Mouse (Mus musculus) embryonic facial prominence, embryonic 13.5 days (tissue): ENCODE data around the gene Myh6. TPM values are rescaled to one million over a fixed set of nuclear protein-coding genes. Genes with fewer than 3 reads are reported as not detected.
A peak's percentile ranks its signal among the peaks of the same experiment; 100 is the strongest.
"Not testable (repeated sequence)": the region's sequence is repeated elsewhere in the genome, so short reads cannot be mapped to it uniquely, and the experiment has no call there.

Experiments used
- ATAC-seq: fragments of 200-750 bp; cut with Nextera tagmentation; 2 replicates; pipeline ENCODE4 v1.8.0; 2017; ENCODE audit warnings: low read depth; ENCODE audit not compliant: insufficient number of reproducible peaks, insufficient read depth, low FRiP score, low TSS enrichment
- H3K27ac ChIP-seq: fragments of 300-500 bp; sonication (generic); 2 replicates; pipeline ENCODE4 v1.5.1; 2015; ENCODE audit warnings: moderate library complexity, mild to moderate bottlenecking, inconsistent platforms
- H3K27me3 ChIP-seq: fragments of 300-500 bp; sonication (generic); 2 replicates; pipeline ENCODE4 v1.6.1; 2015; ENCODE audit warnings: mild to moderate bottlenecking, inconsistent platforms
- H3K36me3 ChIP-seq: fragments of 300-500 bp; sonication (generic); 2 replicates; pipeline ENCODE4 v1.6.1; 2015; ENCODE audit warnings: mild to moderate bottlenecking, inconsistent platforms
- H3K4me1 ChIP-seq: fragments of 300-500 bp; sonication (generic); 2 replicates; pipeline ENCODE4 v1.6.1; 2015; ENCODE audit warnings: inconsistent platforms
- H3K4me2 ChIP-seq: fragments of 300-500 bp; sonication (generic); 2 replicates; pipeline ENCODE4 v1.6.1; 2015; ENCODE audit warnings: moderate library complexity, mild to moderate bottlenecking, inconsistent platforms
- H3K4me3 ChIP-seq: fragments of 300-500 bp; sonication (generic); 2 replicates; pipeline ENCODE4 v1.5.1; 2015; ENCODE audit warnings: mild to moderate bottlenecking, inconsistent platforms
- H3K9ac ChIP-seq: fragments of 300-500 bp; sonication (generic); 2 replicates; pipeline ENCODE4 v1.6.1; 2015; ENCODE audit warnings: mild to moderate bottlenecking, inconsistent platforms
- H3K9me3 ChIP-seq: fragments of 300-500 bp; sonication (generic); 2 replicates; pipeline ENCODE4 v1.6.1; 2016; ENCODE audit warnings: inconsistent platforms
- WGBS: fragments of 180-500 bp; shearing (Covaris S2); methylation state at CpG from one replicate; pipeline ENCODE4 v1.1.7; 2015; ENCODE audit warnings: mixed read lengths; 5-methylcytosine and 5-hydroxymethylcytosine counted together
- polyA plus RNA-seq: library from polyadenylated mRNA; unstranded; fragments of >200 nt; fragmentation: Nextera tagmentation; extraction: Ambion mirVana; gene quantifications from 2 replicates; pipeline ENCODE4 v1.2.1, GENCODE M21; 2015

Myh6 gene
- polyA plus RNA-seq, 1 experiment from 2014 or later: 0.74 TPM

DNA sequence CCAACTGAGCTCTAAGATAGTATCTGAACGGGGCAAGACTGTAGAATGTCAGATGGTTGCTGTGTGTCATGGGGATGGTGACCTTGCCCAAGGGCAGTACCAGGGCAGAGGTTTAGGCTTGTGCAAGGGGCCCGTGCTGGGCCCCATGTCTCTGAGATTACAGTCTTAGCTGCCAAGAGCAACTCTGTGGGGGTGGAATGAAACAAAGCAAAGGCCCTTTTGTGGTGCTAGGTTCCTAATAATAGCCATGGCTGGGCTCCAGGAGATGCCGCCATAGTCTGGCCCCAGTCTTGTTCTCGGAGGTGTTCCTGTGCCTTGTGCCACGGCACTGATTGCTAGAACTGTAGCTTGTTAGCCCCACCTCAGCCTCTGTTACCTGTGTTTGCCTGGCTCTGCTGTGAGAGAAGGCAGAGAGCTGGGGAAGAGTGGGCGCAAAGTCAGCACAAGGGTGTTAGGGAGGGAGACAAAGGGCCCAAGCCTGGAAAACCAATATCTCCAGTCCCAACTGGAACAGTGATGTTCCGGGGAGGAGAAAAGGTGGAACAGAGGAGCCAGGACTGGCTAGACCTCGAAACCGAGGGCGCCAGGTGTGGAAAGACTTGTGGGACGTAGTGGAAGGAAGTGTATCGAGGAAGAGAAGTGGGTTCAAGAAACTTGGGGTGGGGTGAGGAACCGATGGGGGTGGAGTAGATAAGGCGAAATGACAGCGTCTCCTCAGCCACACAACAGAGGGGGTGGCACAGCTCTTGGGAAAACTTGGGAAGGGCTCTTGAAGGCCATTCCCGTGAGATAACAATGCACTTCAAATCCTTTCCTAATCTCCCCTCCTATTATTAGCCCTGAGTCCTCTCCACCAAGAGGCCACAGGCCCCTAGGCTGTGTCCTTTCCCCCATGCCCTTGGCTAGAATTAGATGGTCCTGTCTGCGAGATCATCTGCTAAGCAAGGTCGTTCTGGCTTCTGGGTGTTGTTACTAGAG lies 37.4 kb upstream of the Myh6 start:
- Histone ChIP-seq H3K4me3 (no peak overlapping the region), H3K4me1 (0 out of 2 replicates have a peak, but pooled peaks cover 11% of the 10 kb centered on the region), H3K9ac (no peak overlapping the region), H3K9me3 (no peaks in the 10 kb centered on the region), H3K27ac (no peak overlapping the region), H3K36me3 (no peaks in the 10 kb centered on the region), H3K27me3 (no peaks in the 10 kb centered on the region), H3K4me2 (no peak overlapping the region)
- 71% methylated on average over 18 of the region's 18 CpGs for WGBS
- ATAC-seq: no peak

DNA sequence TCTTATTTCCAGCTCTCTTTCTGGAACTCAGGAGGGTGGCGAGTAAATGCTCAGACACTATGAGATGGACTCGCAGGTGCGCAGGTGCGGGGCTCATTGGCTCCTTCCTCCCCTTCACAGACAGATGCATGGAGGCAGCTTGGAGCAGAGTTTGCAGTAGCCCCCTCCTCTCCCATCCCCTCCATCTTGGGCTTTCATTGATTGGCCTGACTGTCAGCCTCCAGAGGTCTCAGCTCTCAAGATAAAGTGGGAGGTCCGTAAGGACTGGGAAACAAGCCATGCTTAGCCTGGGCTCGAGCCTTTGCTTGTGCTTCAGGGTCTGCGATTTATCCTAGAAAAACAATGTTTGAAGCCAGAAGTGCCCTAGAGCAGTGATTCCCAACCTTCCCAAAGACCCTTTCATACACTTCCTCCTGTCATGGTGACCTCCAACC lies 36.0 kb upstream of the Myh6 start:
- 68% methylated on average over 7 of the region's 7 CpGs for WGBS
- Histone ChIP-seq H3K4me3 (no peak overlapping the region), H3K9me3 (no peaks in the 10 kb centered on the region), H3K9ac (no peak overlapping the region), H3K27ac (no peak overlapping the region), H3K4me2 (no peak overlapping the region), H3K36me3 (no peaks in the 10 kb centered on the region), H3K4me1 (0 out of 2 replicates have a peak, but pooled peaks cover 11% of the 10 kb centered on the region), H3K27me3 (no peaks in the 10 kb centered on the region)
- no peak for ATAC-seq

DNA sequence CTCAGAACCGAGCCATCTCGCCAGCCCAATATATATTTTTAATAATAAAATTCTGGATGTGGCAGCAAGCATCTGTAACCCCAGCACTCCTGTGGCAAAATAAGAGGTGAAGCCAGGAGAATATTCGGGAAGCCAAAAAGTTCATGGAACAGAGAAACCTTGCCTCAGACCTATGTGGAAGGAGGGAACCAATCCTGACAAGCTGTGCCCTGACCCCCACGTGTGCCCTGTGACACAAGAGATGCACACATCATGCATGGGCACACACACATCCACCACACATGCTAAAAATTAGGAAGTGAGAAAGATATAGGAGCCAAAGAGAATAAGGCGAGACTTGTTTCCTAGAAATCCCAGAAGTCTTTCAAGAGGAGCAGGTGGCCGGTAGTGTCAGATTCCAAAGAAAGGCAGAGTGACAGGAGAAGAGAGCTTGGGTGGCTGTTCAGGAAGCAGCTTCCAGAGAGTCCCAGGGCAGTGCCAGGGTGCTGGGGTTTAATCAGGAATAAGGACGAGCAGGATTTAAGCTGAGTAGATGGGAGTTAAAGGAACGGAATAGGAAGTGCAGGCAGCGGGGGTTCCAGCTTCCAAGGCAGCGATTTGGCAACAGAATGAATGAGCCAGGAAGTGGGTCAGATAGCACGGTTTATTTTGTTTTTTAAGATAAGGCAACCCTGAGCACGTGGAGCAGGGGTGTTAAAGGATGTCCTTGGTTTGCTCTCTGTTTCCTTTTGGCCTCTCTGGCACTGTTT lies 35.4 kb upstream of the Myh6 start:
- Histone ChIP-seq H3K4me1 (peaks cover 13% of the 10 kb centered on the region; the same call in 1 of the 2 replicates), H3K9me3 (no peaks in the 10 kb centered on the region), H3K4me3 (no peak overlapping the region), H3K4me2 (no peak overlapping the region), H3K27me3 (no peaks in the 10 kb centered on the region), H3K27ac (no peak overlapping the region), H3K36me3 (no peaks in the 10 kb centered on the region), H3K9ac (no peak overlapping the region)
- no peak for ATAC-seq
- WGBS: 41% methylated on average over 12 of the region's 12 CpGs

DNA sequence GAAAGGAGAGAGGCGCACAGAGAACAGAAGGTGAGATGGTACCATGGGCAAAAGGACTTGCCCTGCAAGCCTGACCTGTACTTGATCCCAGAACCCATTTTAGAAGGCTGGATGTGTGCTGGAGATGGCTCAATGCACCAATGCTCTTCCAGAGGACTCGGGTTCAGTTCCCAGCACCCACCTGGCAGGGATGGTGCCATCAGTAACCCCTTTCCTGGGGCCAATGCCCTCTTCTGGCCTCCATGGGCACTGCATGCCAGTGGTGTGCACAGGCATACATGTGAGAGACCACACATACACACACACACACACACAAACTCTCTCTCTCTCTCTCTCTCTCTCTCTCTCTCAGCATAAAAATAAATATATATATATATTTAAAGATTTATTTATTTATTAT lies 34.7 kb upstream of the Myh6 start:
- WGBS: 87% methylated on average over 2 of the region's 2 CpGs
- H3K27ac ChIP-seq: no peak overlapping the region

DNA sequence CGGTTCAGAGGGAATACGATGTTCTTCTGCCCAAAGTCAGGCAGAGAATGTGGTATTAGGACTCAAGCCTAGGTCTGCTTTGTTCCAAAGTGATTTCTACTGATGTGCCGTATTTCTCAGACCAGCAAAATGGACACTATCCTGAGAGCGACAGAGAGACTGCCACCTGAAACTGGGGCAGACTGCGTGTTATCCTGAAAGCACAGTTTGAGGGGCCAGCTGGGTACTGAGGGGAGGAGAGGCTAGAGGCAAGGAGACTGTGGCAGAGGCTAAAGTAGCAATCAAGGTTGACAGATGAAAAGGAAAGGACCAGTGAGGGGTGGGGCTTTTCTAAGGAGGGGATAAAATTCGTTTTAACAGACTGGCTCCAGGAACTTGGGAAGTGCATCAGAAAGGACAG lies 34.1 kb upstream of the Myh6 start:
- 81% methylated on average over 6 of the region's 6 CpGs for WGBS

More for the DNA sequence above, 34.7 kb upstream of the Myh6 start:
- no peak overlapping the region for H3K4me3 ChIP-seq
- no peaks in the 10 kb centered on the region for H3K9me3 ChIP-seq
- H3K4me2 ChIP-seq: no peak overlapping the region
- no peaks in the 10 kb centered on the region for H3K27me3 ChIP-seq
- H3K9ac ChIP-seq: no peak overlapping the region
- peaks cover 19% of the 10 kb centered on the region for H3K4me1 ChIP-seq
- no peaks in the 10 kb centered on the region for H3K36me3 ChIP-seq
- no peak for ATAC-seq

DNA sequence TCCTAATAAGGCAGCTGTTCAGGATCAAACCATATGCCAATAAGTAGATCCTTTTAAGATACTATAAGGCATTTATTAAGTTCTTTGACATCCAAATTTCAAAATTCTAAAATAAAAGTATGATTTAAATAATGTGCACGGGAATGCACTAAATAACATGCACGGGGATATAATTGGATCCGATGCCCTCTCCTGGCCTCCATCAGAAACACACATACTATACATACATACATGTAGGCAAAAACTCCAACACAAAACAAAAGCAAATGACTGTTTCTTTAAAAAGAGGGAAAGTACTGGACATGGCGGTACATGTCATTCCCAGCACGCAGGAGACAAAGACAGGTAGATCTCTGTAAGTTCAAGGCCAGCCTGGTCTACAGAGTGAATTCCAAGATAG lies 33.1 kb upstream of the Myh6 start:
- not testable (repeated sequence) for H3K9ac ChIP-seq, H3K9me3 ChIP-seq, H3K4me3 ChIP-seq, H3K27me3 ChIP-seq, H3K36me3 ChIP-seq, ATAC-seq, H3K4me2 ChIP-seq, H3K27ac ChIP-seq
- peaks cover 29% of the 10 kb centered on the region for H3K4me1 ChIP-seq
- 81% methylated on average over 5 of the region's 5 CpGs for WGBS

More for the DNA sequence above, 34.1 kb upstream of the Myh6 start:
- H3K27ac ChIP-seq: no peak overlapping the region
- H3K4me2 ChIP-seq: no peak overlapping the region
- no peaks in the 10 kb centered on the region for H3K27me3 ChIP-seq
- no peak overlapping the region for H3K9ac ChIP-seq
- peaks cover 20% of the 10 kb centered on the region for H3K4me1 ChIP-seq
- no peaks in the 10 kb centered on the region for H3K9me3 ChIP-seq
- ATAC-seq: no peak
- H3K4me3 ChIP-seq: no peak overlapping the region
- H3K36me3 ChIP-seq: no peaks in the 10 kb centered on the region

DNA sequence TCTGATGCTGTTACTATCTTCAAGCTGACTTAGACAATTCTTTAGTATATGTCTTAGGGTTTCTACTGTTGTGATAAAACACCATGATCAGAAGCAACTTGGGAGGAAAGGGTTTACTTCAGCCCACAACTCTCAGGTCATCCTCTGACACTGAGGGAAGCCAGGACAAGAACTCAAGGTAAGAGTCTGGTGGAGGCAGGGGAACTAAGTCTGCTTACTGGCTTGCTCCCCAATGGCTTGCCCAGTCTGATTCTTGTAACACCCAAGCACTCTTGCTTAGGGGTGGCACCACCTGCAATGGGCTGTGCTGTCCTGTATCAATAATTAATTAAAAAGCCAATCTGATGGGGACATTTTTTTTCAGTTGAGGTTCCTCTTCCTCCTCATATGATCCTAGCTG lies 32.0 kb upstream of the Myh6 start:
- Histone ChIP-seq H3K27me3 (no peaks in the 10 kb centered on the region), H3K4me1 (peaks cover 32% of the 10 kb centered on the region), H3K36me3 (no peaks in the 10 kb centered on the region), H3K9ac (no peak overlapping the region), H3K27ac (no peak overlapping the region), H3K4me2 (no peak overlapping the region), H3K4me3 (no peak overlapping the region), H3K9me3 (no peaks in the 10 kb centered on the region)
- no peak for ATAC-seq

DNA sequence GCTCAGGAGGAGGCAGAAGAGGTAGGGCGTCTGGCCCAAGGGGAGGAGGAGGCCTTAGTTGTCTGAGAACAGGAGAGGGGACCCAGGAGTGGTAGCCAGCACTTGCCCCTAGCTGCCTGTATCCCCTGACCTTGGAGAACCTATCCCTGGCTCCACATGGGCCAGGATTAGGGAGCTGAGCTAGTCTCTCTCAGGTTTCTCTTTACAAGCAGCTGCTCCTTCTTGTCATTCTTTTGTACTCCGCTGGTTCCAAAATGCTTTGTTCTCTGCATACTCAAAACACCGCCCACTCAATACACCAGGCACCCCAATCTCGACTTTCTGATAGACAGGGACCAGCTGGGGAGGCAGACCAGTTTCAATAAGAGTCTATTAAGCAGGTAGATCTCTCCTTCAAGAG lies 30.6 kb upstream of the Myh6 start:
- ATAC-seq: no peak
- no peak overlapping the region; the same call in 1 of the 2 replicates for H3K27ac ChIP-seq
- H3K4me2 ChIP-seq: no peak overlapping the region
- H3K27me3 ChIP-seq: no peaks in the 10 kb centered on the region
- 46% methylated on average over 4 of the region's 4 CpGs for WGBS
- H3K36me3 ChIP-seq: no peaks in the 10 kb centered on the region
- peaks cover 28% of the 10 kb centered on the region for H3K4me1 ChIP-seq
- no peak overlapping the region for H3K4me3 ChIP-seq
- H3K9me3 ChIP-seq: no peaks in the 10 kb centered on the region
- no peak overlapping the region for H3K9ac ChIP-seq

DNA sequence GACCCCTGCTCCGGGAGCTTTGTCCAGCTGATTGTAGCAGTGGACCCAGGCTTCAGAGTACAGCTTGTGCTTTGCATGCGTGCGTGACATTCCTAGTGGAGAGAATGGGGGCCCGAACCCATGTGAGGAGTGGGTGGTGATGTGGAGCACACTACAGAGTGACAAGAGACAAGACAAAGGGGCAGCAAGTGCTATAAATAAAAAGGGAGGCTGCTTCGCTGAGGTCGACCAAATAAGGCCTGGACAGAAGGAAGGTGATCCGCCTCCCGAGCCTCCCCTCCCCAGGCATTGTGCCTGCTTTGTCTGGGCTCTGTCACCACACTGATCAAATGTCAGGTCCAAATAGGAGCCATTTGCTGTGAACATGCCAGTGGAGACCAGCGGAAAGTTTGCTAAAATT lies 30.1 kb upstream of the Myh6 start:
- no peak overlapping the region for H3K4me3 ChIP-seq
- peaks cover 25% of the 10 kb centered on the region for H3K4me1 ChIP-seq
- H3K27me3 ChIP-seq: no peaks in the 10 kb centered on the region
- 44% methylated on average over 9 of the region's 9 CpGs for WGBS
- no peaks in the 10 kb centered on the region for H3K9me3 ChIP-seq
- no peak overlapping the region for H3K4me2 ChIP-seq
- ATAC-seq: 0 out of 2 replicates have a peak, but pooled peaks have one; percentile 45
- H3K27ac ChIP-seq: peak overlapping the region; percentile 33; the same call in 1 of the 2 replicates
- no peaks in the 10 kb centered on the region for H3K36me3 ChIP-seq
- H3K9ac ChIP-seq: no peak overlapping the region

DNA sequence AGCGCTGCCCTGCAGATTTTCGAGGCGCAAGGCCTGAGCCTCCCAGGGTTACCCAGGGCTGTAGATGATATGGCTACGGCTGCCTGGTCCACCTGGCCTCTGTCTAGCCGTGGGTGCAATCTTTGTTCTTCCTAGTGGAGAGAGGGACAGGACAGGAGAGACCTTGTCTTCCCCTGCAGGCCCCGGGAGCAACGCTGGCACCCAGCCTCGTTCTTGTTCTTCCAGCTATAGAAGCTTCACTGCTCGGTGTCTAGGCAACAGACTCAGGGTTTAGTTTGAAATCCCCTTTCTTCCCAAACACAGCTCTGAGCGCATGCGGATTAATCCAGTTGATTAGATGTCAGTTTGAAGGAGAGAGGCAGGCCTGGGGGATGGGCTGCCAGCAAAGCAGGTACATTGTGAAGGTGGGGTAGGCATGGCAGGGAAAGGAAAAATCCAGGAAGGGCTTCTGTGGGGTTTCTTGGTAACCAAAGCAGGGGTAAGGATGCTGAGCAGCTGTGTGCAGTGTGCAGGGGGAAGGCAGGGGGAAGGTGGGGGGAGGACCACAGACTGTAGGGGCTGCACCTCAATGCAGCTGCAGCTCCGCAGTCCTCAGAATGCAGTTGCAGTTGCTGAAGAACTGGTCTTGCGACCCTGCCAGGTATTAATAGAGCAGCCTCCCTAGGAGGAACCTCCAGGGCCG lies 28.9 kb upstream of the Myh6 start:
- H3K4me3 ChIP-seq: no peak overlapping the region
- no peaks in the 10 kb centered on the region for H3K27me3 ChIP-seq
- no peaks in the 10 kb centered on the region for H3K9me3 ChIP-seq
- peaks cover 25% of the 10 kb centered on the region for H3K4me1 ChIP-seq
- no peaks in the 10 kb centered on the region for H3K36me3 ChIP-seq
- WGBS: 31% methylated on average over 14 of the region's 14 CpGs
- no peak for ATAC-seq
- no peak overlapping the region for H3K4me2 ChIP-seq
- 0 out of 2 replicates have a peak overlapping the region, but pooled peaks have one; percentile 40 for H3K9ac ChIP-seq
- peak overlapping the region; percentile 48; the same call in 1 of the 2 replicates for H3K27ac ChIP-seq

DNA sequence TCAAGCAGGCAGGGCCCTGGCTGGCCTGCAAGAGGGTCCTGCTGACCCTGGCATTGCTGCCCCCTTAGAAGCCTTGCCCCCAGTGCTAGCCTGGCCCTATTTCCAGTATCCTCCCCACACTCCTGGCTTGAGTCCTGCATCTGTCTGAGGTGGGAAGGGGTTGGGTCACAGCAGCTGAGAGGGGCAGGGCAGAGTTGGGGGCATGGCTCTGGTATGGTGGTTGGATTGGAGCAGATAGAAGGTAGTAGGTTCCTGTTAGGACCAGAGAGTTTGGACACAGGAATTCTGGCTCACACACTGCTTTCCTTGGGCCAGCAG lies 28.1 kb upstream of the Myh6 start:
- H3K4me3 ChIP-seq: no peak overlapping the region
- peaks cover 25% of the 10 kb centered on the region for H3K4me1 ChIP-seq
- H3K9me3 ChIP-seq: no peaks in the 10 kb centered on the region
- no peaks in the 10 kb centered on the region for H3K36me3 ChIP-seq
- 0 out of 2 replicates have a peak overlapping the region, but pooled peaks have one; percentile 22 for H3K27ac ChIP-seq
- H3K4me2 ChIP-seq: no peak overlapping the region
- H3K27me3 ChIP-seq: no peaks in the 10 kb centered on the region
- no peak overlapping the region for H3K9ac ChIP-seq
- ATAC-seq: no peak
